Mouse (Mus musculus) intestine, embryonic 15.5 days (tissue): ENCODE results near the gene Gm5460. TPM values are rescaled to one million over a fixed set of nuclear protein-coding genes. Genes with fewer than 3 reads are reported as not detected.
A peak's percentile ranks its signal among the peaks of the same experiment; 100 is the strongest.

ENCODE experiments used
- ATAC-seq: fragments of 200-750 bp; cut with Nextera tagmentation; 2 replicates; pipeline ENCODE4 v1.8.0; 2017; ENCODE audit warnings: moderate TSS enrichment, moderate library complexity
- H3K27ac ChIP-seq: fragments of 300-500 bp; sonication (generic); 2 replicates; pipeline ENCODE4 v1.5.1; 2015; ENCODE audit warnings: mild to moderate bottlenecking, inconsistent platforms
- H3K27me3 ChIP-seq: fragments of 300-500 bp; sonication (generic); replicated peaks from 2 replicates; pipeline ENCODE4 v1.6.1; 2015; ENCODE audit warnings: inconsistent platforms
- H3K36me3 ChIP-seq: fragments of 300-500 bp; sonication (generic); 2 replicates; pipeline ENCODE4 v1.6.1; 2015; ENCODE audit warnings: inconsistent platforms
- H3K4me1 ChIP-seq: fragments of 300-500 bp; sonication (generic); replicated peaks from 2 replicates; pipeline ENCODE4 v1.6.1; 2015; ENCODE audit warnings: inconsistent platforms
- H3K4me2 ChIP-seq: fragments of 300-500 bp; sonication (generic); replicated peaks from 2 replicates; pipeline ENCODE4 v1.6.1; 2015; ENCODE audit warnings: mild to moderate bottlenecking, inconsistent platforms
- H3K4me3 ChIP-seq: fragments of 300-500 bp; sonication (generic); replicated peaks from 2 replicates; pipeline ENCODE4 v1.5.1; 2015; ENCODE audit warnings: inconsistent platforms
- H3K9ac ChIP-seq: fragments of 300-500 bp; sonication (generic); 2 replicates; pipeline ENCODE4 v1.6.1; 2015; ENCODE audit warnings: inconsistent platforms
- H3K9me3 ChIP-seq: fragments of 300-500 bp; sonication (generic); 2 replicates; pipeline ENCODE4 v1.6.1; 2016; ENCODE audit warnings: inconsistent platforms
- WGBS: fragments of 180-500 bp; shearing (Covaris S2); methylation state at CpG from one replicate; pipeline ENCODE4 v1.1.7; 2015; 5-methylcytosine and 5-hydroxymethylcytosine counted together
- polyA plus RNA-seq: library from polyadenylated mRNA; unstranded; fragments of >200 nt; fragmentation: Nextera tagmentation; extraction: Ambion mirVana; gene quantifications from 2 replicates; pipeline ENCODE4 v1.2.1, GENCODE M21; 2015

The Gm5460 gene
- polyA plus RNA-seq, 1 experiment from 2014 or later: not detected

DNA sequence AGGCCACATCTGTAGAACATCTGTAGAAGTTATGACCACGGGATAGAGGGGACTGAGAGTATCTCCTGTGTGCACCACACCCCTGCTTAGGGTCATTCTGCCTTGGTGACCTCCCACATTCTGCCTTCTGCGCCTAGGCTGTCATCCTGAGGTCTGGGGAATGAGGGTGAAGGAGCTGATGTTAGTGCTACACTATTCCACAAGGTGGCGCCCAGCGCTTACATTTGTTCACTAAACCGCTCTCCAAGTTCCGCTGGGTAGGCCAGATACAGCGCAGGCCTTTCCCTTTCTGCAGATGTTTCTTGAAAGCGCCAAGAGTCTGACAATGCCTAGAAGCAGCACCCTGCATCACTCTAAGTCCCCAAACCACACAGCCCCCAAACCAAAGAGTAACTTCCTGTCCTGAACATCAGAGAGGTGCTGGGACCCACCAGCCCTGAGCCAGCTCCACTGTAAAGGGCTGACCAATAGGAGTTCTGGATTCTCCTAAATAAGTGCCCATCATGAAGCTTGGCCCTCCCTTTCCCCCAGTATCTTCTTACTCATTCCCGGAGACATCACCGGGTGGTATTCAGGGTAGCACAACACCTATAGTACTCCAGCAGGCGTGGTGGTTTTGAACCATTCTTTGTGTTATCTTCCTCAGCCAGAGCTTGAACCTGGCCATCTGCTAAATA lies 63.9 kb downstream of the Gm5460 start:
- peak; percentile 71 for ATAC-seq
- WGBS: 12% methylated on average over 11 of the region's 11 CpGs
- Histone ChIP-seq H3K9me3 (no peaks in the 10 kb centered on the region), H3K27ac (no peak overlapping the region), H3K9ac (no peak overlapping the region), H3K4me2 (no peak overlapping the region), H3K4me3 (no peak overlapping the region), H3K27me3 (no peaks in the 10 kb centered on the region), H3K4me1 (no peaks in the 10 kb centered on the region), H3K36me3 (no peaks in the 10 kb centered on the region)

DNA sequence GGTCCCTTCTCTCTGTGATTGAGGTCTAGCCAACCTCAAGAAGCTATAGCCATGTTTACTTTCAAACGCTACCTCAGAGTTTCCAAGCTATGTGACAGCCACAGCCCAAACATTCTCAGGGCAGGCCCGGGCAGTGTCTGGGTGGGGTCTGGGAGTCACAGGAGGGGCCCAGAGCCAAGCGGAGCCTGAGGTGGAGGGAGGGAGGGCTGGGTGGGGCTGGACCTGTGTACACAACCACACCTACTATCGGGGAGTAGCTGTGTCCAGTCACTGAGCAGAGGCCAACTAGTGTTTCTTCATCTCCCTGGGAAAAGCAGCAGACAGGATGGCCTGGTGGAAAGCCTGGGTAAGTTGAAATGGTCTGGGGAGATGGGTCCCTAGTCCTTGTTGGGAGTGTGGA lies 69.2 kb downstream of the Gm5460 start, which contains the start of gene Anxa8:
Gene Anxa8, plus strand, starts transcription at position 251 of the 400 bp plus-strand sequence.
- Histone ChIP-seq H3K27me3 (no peaks in the 10 kb centered on the region), H3K9ac (no peak within 1 kb of the TSS), H3K4me1 (peaks cover 4% of the 10 kb centered on the region; the same call in 1 of the 2 replicates), H3K27ac (no peak within 1 kb of the TSS), H3K4me2 (no peak within 1 kb of the TSS), H3K36me3 (no peaks in the 10 kb centered on the region), H3K4me3 (no peak within 1 kb of the TSS), H3K9me3 (no peaks in the 10 kb centered on the region)
- 16% methylated on average over 4 of the region's 4 CpGs for WGBS
- peak; percentile 77 for ATAC-seq

DNA sequence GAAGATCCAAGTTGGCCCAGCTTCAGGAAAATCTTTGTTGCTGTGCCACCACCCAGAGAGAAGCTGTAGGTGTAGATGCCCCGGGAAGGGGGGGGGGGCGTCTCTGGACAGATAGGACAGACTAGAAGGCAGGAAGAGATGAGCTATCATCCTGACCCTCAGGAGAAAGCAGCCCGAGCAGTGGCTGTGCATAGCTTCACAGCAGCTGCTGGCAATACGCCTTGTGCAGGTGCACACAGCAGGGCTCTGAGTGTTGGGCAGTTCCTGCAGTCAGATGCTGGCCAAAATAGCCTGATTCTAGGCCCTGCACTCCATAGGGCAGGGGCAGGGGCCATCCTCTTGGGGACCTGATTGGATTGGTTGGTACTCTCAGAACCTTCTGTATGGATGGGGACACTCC lies 70.2 kb downstream of the Gm5460 start:
- Histone ChIP-seq H3K36me3 (no peaks in the 10 kb centered on the region), H3K4me2 (no peak overlapping the region), H3K4me3 (no peak overlapping the region), H3K4me1 (peaks cover 4% of the 10 kb centered on the region; the same call in 1 of the 2 replicates), H3K9me3 (no peaks in the 10 kb centered on the region), H3K27me3 (no peaks in the 10 kb centered on the region), H3K9ac (no peak overlapping the region), H3K27ac (no peak overlapping the region)
- no peak for ATAC-seq
- 75% methylated on average over 4 of the region's 4 CpGs for WGBS

DNA sequence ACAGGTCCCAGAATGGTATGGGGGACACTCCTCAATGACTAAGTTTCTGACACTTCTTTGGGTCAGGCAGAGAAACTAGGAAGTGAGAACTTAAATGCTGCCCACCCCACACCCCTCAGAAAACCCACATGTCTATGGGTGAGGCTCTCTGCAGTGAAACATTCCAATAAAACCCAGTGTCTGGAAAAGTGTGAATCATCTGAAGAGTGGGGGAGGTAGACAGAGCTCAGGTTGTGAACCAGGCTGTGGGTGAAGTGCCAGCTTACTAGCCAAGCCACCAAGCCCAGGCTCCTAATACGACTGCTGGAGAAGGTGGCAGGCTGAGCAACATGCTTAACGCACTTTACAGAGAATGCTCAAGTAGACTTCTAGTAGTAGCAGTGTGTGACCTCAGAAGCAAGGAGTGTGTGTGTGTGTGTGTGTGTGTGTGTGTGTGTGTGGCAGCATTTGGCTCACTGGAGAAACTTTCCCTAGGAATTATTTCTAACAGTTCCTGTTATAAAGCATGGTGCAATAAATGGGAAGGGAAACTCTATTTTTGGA lies 71.4 kb downstream of the Gm5460 start:
- H3K27ac ChIP-seq: no peak overlapping the region
- no peak overlapping the region for H3K4me3 ChIP-seq
- H3K4me1 ChIP-seq: peaks cover 4% of the 10 kb centered on the region; the same call in 1 of the 2 replicates
- WGBS: 87% methylated on average over 2 of the region's 2 CpGs
- H3K4me2 ChIP-seq: no peak overlapping the region
- no peak overlapping the region for H3K9ac ChIP-seq
- H3K27me3 ChIP-seq: no peaks in the 10 kb centered on the region
- no peak for ATAC-seq
- H3K9me3 ChIP-seq: no peaks in the 10 kb centered on the region
- H3K36me3 ChIP-seq: no peaks in the 10 kb centered on the region

DNA sequence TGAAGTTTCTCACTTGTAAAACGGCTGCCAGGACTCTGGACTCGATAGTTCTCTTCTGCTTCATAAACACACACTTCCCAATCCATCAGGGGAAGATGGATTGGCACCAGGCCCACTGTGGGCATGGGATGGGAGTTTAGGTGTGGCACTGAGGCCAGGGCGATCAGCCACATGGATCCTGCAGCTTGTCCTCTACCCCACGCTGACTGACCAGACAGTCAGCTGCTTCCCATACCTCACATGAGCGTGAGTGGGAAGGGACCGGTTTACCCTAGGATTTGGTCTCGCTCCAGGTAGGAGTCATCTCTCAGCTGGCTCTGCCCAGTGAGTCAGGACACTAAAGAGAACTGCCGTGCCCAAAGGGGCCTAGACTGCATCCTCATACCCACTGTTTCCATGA lies 73.2 kb downstream of the Gm5460 start:
- H3K9me3 ChIP-seq: no peaks in the 10 kb centered on the region
- WGBS: 79% methylated on average over 8 of the region's 8 CpGs
- H3K36me3 ChIP-seq: no peaks in the 10 kb centered on the region

DNA sequence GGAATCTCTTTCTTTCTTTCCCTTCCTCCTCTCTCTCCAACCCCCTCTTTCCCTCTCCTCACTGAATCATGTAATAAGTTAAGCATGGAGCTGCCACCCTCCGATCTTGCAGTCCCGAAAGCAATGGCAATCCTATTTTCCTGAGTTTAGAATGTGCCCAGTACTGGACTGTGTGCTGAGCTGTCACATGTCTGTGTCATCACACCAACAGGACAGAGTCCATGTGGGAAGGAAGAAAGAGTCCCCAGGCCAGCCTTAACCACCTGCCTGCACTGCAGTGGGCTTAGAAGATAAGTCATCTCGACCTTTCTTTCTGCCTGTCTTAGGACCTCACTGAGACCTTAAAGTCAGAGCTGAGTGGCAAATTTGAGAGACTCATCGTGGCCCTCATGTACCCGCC lies 74.9 kb downstream of the Gm5460 start:
- no peak overlapping the region for H3K27ac ChIP-seq
- WGBS: 79% methylated on average over 5 of the region's 5 CpGs
- no peak overlapping the region for H3K4me3 ChIP-seq
- no peaks in the 10 kb centered on the region for H3K27me3 ChIP-seq
- H3K36me3 ChIP-seq: no peaks in the 10 kb centered on the region
- ATAC-seq: peak; percentile 67; the same call in 1 of the 2 replicates
- H3K4me2 ChIP-seq: no peak overlapping the region
- H3K9me3 ChIP-seq: no peaks in the 10 kb centered on the region
- no peaks in the 10 kb centered on the region; the same call in 1 of the 2 replicates for H3K4me1 ChIP-seq
- no peak overlapping the region for H3K9ac ChIP-seq

More for the DNA sequence above, 73.2 kb downstream of the Gm5460 start:
- no peak overlapping the region for H3K9ac ChIP-seq
- no peak overlapping the region for H3K4me2 ChIP-seq
- peaks cover 4% of the 10 kb centered on the region; the same call in 1 of the 2 replicates for H3K4me1 ChIP-seq
- no peaks in the 10 kb centered on the region for H3K27me3 ChIP-seq
- no peak overlapping the region for H3K27ac ChIP-seq
- no peak for ATAC-seq
- H3K4me3 ChIP-seq: no peak overlapping the region

DNA sequence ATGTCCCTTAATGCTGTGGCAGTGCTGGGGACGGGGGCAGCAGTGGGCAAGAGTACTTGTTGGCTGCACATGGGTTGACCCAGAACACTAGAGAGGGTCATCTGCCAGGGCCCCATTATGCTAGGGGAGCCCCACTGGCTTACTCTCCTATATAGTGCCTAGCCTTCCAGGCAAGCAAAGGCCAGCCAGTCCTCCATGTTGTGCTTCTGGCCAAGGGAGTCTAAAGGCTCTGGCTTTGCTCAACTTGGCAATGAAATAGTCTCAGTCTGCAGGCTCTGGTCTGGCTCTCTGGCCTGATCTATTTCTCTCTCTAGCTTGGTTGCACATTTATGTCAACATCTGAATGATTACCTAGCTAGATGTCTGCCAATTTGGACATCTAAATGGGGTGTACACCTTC lies 76.3 kb downstream of the Gm5460 start:
- Histone ChIP-seq H3K4me1 (no peaks in the 10 kb centered on the region), H3K9ac (no peak overlapping the region)
- no peak for ATAC-seq

DNA sequence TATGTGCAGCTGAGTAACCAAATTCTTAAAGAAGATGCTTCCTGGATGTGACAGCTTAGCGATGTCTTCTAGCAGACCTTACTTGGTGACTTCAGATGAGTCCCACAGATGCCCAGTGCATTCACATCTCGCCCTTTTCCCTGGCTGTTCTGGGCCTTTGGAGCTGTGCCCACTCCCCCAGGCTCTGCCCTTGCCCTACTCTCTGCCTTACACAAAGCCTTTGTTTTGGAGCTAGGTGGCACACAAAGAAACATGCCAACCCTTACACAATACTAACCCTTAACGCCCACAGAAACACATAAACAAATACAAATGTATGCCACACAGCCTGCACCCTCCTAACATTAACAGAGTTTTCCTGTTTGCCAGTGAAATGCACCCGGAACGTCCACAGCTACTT lies 79.6 kb downstream of the Gm5460 start:
- Histone ChIP-seq H3K9ac (no peak overlapping the region), H3K4me2 (no peak overlapping the region), H3K36me3 (no peaks in the 10 kb centered on the region), H3K27me3 (no peaks in the 10 kb centered on the region), H3K4me1 (no peaks in the 10 kb centered on the region), H3K4me3 (no peak overlapping the region), H3K9me3 (no peaks in the 10 kb centered on the region), H3K27ac (no peak overlapping the region)
- ATAC-seq: no peak
- 73% methylated on average over 5 of the region's 5 CpGs for WGBS

More for the DNA sequence above, 76.3 kb downstream of the Gm5460 start:
- Histone ChIP-seq H3K27me3 (no peaks in the 10 kb centered on the region), H3K9me3 (no peaks in the 10 kb centered on the region), H3K36me3 (no peaks in the 10 kb centered on the region), H3K4me3 (no peak overlapping the region), H3K4me2 (no peak overlapping the region), H3K27ac (no peak overlapping the region)
- WGBS: 82% methylated on average over 1 of the region's 1 CpGs

Other genes with a start within 250 kb of the Gm5460 start
- gene Gdf10, start 93.2 kb upstream of the Gm5460 start, polyA plus RNA-seq: 7.1 and 9.4 TPM in 2 replicates
- 0.34 and 0.45 TPM in 2 replicates for gene Gdf2, start 75.7 kb upstream of the Gm5460 start, polyA plus RNA-seq
- not detected in 2 replicates for gene Rbp3, start 62.8 kb upstream of the Gm5460 start, polyA plus RNA-seq
- gene Zfp488, start 38.0 kb upstream of the Gm5460 start, polyA plus RNA-seq: 0.18 and 0.20 TPM in 2 replicates
- not detected in 2 replicates for gene Gm30083, start 1.6 kb upstream of the Gm5460 start, polyA plus RNA-seq
- not detected in 2 replicates for gene Antxrl, start 35.9 kb downstream of the Gm5460 start, polyA plus RNA-seq
- gene Anxa8, start 69.2 kb downstream of the Gm5460 start, polyA plus RNA-seq: 2.9 and 4.0 TPM in 2 replicates
- gene A630023A22Rik, start 86.0 kb downstream of the Gm5460 start, polyA plus RNA-seq: 0.79 and 1.5 TPM in 2 replicates
- gene Npy4r, start 135.7 kb downstream of the Gm5460 start, polyA plus RNA-seq: 0.21 and 0.41 TPM in 2 replicates
- 0.19 and 0.30 TPM in 2 replicates for gene Gprin2, start 184.9 kb downstream of the Gm5460 start, polyA plus RNA-seq
- gene Syt15, start 202.8 kb downstream of the Gm5460 start, polyA plus RNA-seq: 0.73 and 1.1 TPM in 2 replicates